ENCODE assay signal across 26 mouse cellular contexts in the genomic region with DNA sequence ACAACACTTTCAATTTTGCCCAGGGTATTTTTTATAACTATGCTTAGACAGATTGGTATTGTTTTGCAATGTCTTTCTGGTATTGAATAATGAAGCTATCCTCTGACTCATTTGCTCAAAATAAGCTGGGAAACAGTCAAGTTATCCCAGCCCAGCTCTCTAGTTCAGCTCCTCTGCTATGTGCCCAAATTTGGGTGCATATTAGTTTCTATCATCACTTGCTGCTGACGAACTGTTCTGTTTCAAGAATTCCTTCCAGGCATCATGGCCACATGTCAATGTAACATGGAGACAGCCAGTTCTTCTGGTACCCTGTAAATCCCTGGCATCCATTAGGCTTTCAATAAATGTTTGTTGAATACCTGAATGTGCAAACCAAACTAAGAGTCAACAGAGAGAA.
A peak's percentile ranks its signal among the peaks of the same experiment; 100 is the strongest.
DNase-seq lines count a peak whose midpoint lies in the region; ATAC-seq and TF ChIP-seq lines count a peak whose summit lies in the region.
"Had no signal": no experiment of that assay in that cellular context is flagged by ENCODE, and none has a peak within 500 bp of the region (broad histone marks: within the 10 kb centered on the region; RNA-seq: fewer than 3 reads in every experiment).

No protein-coding gene starts in this region.

- no peak overlapping the region for H3K9ac ChIP-seq in liver, adult 2 months (ENCODE audit: low read depth, low read length)
- no peak overlapping the region for H3K9ac ChIP-seq in liver, embryonic 11.5 days (ENCODE audit: low read depth, low read length)
- H3K9ac ChIP-seq: forebrain, embryonic 12.5 days; forebrain, embryonic 15.5 days; heart, embryonic 13.5 days; hindbrain, embryonic 14.5 days had no signal

- H3K4me3 ChIP-seq in liver, adult 2 months (ENCODE audit: insufficient read depth, low read depth, low read length) = no peak overlapping the region
- no peak overlapping the region for H3K4me3 ChIP-seq in liver, embryonic 11.5 days (ENCODE audit: low read depth, low read length)
- no peak overlapping the region for H3K4me3 ChIP-seq in embryonic fibroblast, embryonic 13.5 days (ENCODE audit: insufficient read depth, low read length)
- H3K4me3 ChIP-seq: forebrain, embryonic 12.5 days; forebrain, embryonic 15.5 days; heart, embryonic 10.5 days; heart, embryonic 13.5 days had no signal

- 50% methylated on average over 1 of the region's 1 CpGs for WGBS in liver, adult 2 months
- 69% methylated on average over 1 of the region's 1 CpGs for WGBS in liver, embryonic 11.5 days

- H3K36me3 ChIP-seq in liver, adult 2 months (ENCODE audit: control insufficient read depth, insufficient read depth, low read length) = no peaks in the 10 kb centered on the region
- H3K36me3 ChIP-seq in liver, embryonic 11.5 days (ENCODE audit: control insufficient read depth, insufficient read depth, low read length) = no peaks in the 10 kb centered on the region
- H3K36me3 ChIP-seq: forebrain, embryonic 12.5 days; forebrain, embryonic 15.5 days; heart, embryonic 10.5 days; heart, embryonic 13.5 days had no signal

- H3K4me1 ChIP-seq in liver, adult 2 months (ENCODE audit: control insufficient read depth, insufficient read depth, low read length) = no peaks in the 10 kb centered on the region
- no peaks in the 10 kb centered on the region for H3K4me1 ChIP-seq in liver, embryonic 11.5 days (replicated peaks; ENCODE audit: control insufficient read depth, insufficient read depth, low read length)
- H3K4me1 ChIP-seq in embryonic fibroblast, embryonic 13.5 days (ENCODE audit: control insufficient read depth, insufficient read depth, low read length) = peaks cover 5% of the 10 kb centered on the region
- H3K4me1 ChIP-seq: forebrain, embryonic 12.5 days; forebrain, embryonic 15.5 days; heart, embryonic 10.5 days had no signal

- H3K4me2 ChIP-seq in liver, embryonic 11.5 days = no peak overlapping the region
- H3K4me2 ChIP-seq: forebrain, embryonic 12.5 days; forebrain, embryonic 15.5 days; heart, embryonic 13.5 days; hindbrain, embryonic 14.5 days had no signal

- H3K27me3 ChIP-seq in liver, adult 2 months (ENCODE audit: control insufficient read depth, insufficient read depth, low read length) = no peaks in the 10 kb centered on the region
- H3K27me3 ChIP-seq in liver, embryonic 11.5 days (replicated peaks; ENCODE audit: control insufficient read depth, insufficient read depth, low read length) = no peaks in the 10 kb centered on the region
- H3K27me3 ChIP-seq: forebrain, embryonic 12.5 days; forebrain, embryonic 15.5 days; heart, embryonic 13.5 days had no signal

- DNase-seq in layer of hippocampus, adult 8-10 months (ENCODE audit: low spot score in 2 of 2) = peak; percentile 8 to 11
- DNase-seq in layer of hippocampus, postnatal 25 days (ENCODE audit: extremely low spot score in 1 of 2, low spot score in 1 of 2) = no peak
- DNase-seq in liver, adult 2 months (ENCODE audit: extremely low read depth, low read depth, low spot score) = peak; percentile 56
- no peak for DNase-seq in liver, embryonic 11.5 days (ENCODE audit: low spot score)
- DNase-seq in NIH3T3 (ENCODE audit: low read depth) = peak; percentile 60
- DNase-seq in cerebellum, postnatal 10 days = no peak
- DNase-seq in spleen, postnatal 36 days (ENCODE audit: low spot score in 2 of 2) = no peak
- DNase-seq: adrenal gland, postnatal 10 days; adrenal gland, postnatal 36 days; cerebellum, adult 11 months; cerebellum, adult 2 months; cerebellum, adult 9-11 months; gastrocnemius, postnatal 25 days; heart, adult 18-20 months; heart, postnatal 14 days; heart, postnatal 4 days had no signal

- no peaks in the 10 kb centered on the region for H3K79me2 ChIP-seq in liver, adult 2 months (ENCODE audit: control insufficient read depth, insufficient read depth, low read length)

- no peak for ATAC-seq in liver, embryonic 11.5 days (replicated peaks; ENCODE audit: low FRiP score)
- ATAC-seq: activated CD4-positive, CD25-positive, alpha-beta regulatory T cell, adult 4 months; CD4-positive, CD25-positive, alpha-beta regulatory T cell, adult 4 months; forebrain, embryonic 15.5 days; hindbrain, postnatal 0 days; inflammation-experienced regulatory T-cells, adult 6 months had no signal

- H3K9me3 ChIP-seq in liver, embryonic 11.5 days (ENCODE audit: control insufficient read depth, low read length) = no peaks in the 10 kb centered on the region
- H3K9me3 ChIP-seq: forebrain, embryonic 12.5 days; forebrain, embryonic 15.5 days; heart, embryonic 10.5 days; heart, embryonic 13.5 days had no signal

- TF ChIP-seq CTCF in liver, adult 2 months (IDR thresholded peaks at IDR 0.05; ENCODE audit: low read depth, low read length) = no peak
- no peak for TF ChIP-seq CTCF in embryonic fibroblast, embryonic 13.5 days (IDR thresholded peaks at IDR 0.05; ENCODE audit: borderline replicate concordance, insufficient read depth, low read length)

- no peak for TF ChIP-seq POLR2A in liver, adult 2 months (IDR thresholded peaks at IDR 0.05; ENCODE audit: extremely low read depth, insufficient read depth, low read length)
- no peak for TF ChIP-seq POLR2A in embryonic fibroblast, embryonic 13.5 days (IDR thresholded peaks at IDR 0.05; ENCODE audit: low read depth, low read length)

- no peak overlapping the region for H3K27ac ChIP-seq in liver, adult 2 months (replicated peaks; ENCODE audit: insufficient read depth, low read depth, low read length)
- H3K27ac ChIP-seq in liver, embryonic 11.5 days (ENCODE audit: low read depth, low read length) = no peak overlapping the region
- peak overlapping the region; percentile 90 for H3K27ac ChIP-seq in embryonic fibroblast, embryonic 13.5 days (ENCODE audit: insufficient read depth, low read length)
- H3K27ac ChIP-seq: forebrain, embryonic 12.5 days; forebrain, embryonic 15.5 days; heart, embryonic 10.5 days; heart, embryonic 13.5 days; hindbrain, embryonic 14.5 days; hindbrain, postnatal 0 days had no signal

Comparison
In these comparisons a context has a peak if more than half of its experiments do, and no peak if none do; other contexts are left out.
1. DNase-seq: peak in layer of hippocampus, adult 8-10 months (2 of 2), liver, adult 2 months (single experiment) and NIH3T3 (single experiment); none in layer of hippocampus, postnatal 25 days (0 of 2), liver, embryonic 11.5 days (single experiment), cerebellum, postnatal 10 days (0 of 2) and spleen, postnatal 36 days (0 of 2).